Mouse (Mus musculus): ENCODE results near the gene Jak2.

The Jak2 gene

DNA sequence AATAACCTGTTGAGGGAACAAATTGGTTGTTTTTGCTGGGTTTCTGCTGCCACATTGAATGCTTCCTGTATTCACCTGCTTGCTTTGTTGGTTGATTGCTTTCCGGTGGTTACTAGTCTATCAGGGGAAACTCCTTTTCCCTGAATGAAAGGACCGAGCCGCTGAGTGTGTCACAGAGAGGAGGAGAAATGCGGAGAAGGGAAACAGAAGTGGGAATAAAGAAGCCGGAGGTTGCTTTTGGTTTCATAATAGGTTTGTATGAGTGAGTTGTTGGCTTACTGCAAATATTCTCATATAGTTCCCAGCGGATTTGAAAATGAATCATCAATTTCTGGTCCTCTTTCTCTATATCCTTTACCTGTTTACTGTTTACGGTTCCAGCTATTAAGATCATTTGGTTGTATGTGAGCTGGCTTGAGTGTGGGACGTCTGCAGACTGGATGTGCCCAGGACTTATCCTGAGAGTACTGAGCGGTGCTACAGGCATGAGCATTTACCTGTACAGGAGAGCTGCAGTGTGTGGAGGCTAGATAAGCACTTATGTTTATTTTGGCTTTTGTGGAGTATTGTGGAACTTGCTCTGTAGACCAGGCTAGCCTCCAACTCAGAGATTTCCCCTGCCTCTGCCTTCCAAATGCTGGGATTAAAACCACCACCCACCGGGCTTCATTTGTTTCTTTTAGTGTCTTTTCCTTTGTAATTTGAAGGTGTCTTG lies 1.4 kb downstream of the Jak2 start:
- DNase-seq (ENCODE audit: low spot score), result no peak

DNA sequence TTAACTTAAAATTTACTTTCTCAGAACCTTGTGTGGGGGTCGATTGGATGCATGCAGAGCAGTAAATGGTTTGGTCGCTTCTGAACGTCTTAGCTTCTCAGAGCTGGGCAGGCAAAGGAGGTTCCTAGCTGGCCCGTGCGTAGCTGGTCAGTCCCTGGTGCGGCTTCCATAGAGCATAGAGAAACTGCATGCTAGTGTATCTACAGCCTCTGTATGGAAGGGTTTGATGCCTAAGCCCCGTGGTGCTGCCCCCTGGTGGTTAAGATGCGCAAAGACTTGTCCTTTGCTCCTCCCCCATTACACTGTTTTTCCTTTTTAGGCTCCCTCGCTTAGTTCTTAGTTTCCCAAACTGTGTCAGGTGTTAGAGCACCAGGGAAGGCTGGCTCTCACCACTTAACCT lies 2.1 kb downstream of the Jak2 start:
- peak; percentile 60 for DNase-seq (ENCODE audit: low spot score)

DNA sequence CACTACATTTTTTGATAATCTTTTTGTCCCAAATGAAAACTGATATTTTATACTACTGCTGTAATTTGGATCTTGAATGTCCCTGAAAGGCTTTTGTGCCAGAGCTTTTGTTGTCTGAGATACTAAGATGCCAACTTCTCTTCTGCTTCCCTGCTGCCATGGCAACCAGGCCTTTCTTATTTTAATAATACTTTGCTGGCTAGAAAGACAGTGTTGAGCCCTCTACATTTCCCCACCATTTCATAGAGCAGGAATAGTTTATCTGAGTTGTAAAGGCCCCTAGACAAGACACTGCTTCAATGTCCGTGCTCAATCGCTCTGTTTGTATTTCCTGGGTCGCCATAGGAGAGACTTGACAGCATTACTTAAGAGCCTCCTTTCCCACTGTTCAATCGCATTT lies 3.0 kb downstream of the Jak2 start:
- no peak for DNase-seq (ENCODE audit: low spot score)

DNA sequence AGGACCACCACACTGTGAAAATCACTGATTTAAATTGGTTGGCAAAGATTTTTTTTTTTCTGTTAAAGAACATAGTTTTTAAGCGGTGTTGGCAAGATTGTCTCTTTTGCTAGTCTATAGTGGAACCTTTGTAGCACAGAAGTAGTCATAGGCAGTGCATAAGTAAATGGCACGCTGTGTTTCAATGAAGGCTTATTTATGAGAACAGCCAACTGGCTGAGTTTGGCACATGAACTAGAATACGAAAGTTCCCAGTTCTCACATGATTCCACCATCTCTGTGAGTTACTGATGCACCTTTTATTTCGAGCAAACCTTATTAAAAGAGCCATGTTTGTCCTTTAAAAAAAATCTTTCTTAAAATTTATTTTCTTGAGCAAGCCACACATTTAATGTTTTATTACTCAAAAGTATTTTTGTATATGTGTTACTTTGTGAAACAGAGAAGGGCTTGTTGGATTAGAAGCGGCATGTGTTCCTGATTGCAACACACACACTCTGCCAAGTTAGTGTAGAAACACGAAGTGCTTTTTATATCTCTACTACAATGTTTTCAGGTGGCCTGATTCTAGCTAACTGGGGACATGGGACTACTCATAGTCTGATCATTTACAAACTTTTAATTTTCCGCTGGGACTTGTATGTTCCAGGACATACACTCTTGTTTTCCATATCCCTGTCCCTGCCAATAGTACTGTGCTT lies 3.8 kb downstream of the Jak2 start:
- DNase-seq (ENCODE audit: low spot score), result no peak

DNA sequence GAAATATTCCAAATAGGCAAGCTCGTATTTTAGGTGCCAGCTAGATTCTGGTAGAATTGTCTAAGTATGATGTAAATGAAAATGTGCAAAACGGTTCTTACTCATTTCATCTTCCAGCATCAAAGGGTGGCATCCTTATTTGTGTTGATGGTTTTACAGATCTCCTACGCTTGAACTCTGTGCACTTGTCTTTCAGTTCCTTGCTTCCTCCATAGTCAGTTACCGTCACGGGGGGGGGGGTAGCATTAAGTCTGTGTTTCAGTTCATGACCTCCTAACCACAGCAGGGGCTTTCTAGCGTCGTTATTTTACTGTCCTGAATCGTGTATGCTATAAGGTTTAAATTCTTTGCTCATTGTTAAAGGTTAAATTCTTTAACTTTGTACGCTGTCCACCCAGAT lies 10.0 kb downstream of the Jak2 start:
- DNase-seq (ENCODE audit: low spot score), result no peak

DNA sequence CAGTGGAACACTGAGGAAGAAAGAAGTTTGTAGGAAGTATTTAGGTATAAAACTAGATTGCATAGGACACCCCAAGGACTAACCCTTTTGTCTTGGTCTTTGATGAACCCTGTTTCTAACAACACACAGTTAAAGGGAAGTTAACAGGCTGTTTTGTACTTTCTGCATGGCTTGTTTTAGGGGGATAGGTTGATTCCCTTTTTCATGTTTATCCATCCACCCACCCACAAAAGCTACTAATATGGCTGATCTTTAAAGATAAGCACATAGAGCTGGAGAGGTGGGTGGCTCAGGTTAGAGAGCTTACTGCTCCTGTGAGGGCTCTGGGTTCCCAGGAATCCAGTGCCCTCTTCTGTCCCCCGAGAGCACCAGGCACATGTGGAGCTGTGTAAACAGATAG lies 11.9 kb downstream of the Jak2 start:
- DNase-seq (ENCODE audit: low spot score), result no peak

DNA sequence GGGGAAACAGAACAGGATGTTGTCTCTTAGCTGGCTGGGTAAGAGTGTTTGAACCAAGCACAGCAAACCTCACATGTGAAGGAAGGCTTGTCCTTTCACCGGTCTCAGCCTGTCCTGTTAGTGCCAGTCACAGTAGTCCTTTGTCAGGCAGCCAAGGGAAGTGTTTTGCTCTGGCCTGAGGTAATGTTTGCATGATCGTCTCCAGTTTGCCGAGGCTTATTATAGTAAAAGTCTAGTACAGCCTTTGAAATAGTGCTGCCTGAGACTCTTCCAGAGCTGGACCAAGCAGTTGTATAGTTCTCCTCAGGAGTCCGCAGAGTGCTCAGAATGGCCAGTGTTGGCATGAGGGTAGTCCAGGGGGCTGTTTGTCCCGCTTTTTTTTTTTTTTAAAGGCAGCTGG lies 13.9 kb downstream of the Jak2 start:
- no peak for DNase-seq (ENCODE audit: low spot score)

DNA sequence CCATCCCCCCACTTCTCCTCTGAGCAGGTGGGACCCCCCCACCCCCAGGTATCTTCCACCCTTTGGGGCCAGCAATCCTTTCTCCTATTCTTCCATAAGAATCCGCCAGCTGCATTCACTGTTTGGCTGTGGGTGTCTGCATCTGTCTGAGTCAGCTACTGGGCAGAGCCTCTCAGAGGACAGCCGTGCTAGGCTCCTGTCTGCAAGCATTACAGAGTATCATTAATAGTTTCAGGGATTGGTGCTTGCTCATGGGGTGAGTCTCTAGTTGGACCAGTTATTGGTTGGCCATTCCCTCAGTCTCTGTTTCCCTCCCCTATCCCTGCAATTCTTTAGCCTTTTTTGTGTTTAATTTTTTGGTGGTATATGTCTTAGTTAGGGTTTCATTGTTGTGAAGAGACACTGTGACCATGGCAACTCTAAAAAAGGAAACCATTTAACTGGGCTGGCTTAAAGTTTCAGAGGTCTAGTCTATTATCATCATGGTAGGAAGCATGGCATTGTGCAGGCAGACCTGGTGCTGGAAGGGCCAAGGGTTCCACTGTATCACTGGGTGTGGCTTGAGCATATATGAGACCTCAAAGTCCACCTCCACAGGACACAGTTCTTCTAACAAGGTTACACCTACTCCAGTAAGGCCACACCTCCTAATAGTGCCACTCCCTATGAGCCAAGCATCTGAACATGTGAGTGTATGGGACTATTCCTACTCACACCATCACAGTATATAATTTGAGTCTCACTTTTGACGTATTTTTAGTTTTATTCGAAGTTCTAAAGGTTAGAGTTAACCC lies 15.6 kb downstream of the Jak2 start:
- no peak for DNase-seq (ENCODE audit: low spot score)

DNA sequence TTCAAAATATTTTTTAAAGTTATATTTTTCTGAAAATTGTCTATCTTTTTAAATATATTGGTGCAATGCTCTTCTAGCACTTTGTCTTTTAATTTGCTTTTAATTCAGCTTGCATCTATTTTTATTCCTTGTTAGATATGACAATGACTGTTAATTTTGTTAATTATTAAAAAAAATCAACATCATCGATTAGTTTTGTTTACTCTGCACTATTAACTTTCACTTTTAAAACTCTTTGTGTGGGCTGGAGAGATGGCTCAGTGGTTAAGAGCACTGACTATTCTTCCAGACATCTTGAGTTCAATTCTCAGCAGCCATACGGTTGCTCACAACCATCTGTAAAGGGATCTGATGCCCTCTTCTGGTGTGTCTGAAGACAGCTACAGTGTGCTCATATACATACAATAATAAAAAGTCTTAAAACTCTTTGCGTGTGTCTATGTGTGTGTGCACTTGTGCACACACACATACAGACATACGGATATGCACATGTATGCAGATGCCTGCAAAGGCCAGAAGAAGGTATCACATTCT lies 17.2 kb downstream of the Jak2 start:
- no peak for DNase-seq (ENCODE audit: low spot score)

DNA sequence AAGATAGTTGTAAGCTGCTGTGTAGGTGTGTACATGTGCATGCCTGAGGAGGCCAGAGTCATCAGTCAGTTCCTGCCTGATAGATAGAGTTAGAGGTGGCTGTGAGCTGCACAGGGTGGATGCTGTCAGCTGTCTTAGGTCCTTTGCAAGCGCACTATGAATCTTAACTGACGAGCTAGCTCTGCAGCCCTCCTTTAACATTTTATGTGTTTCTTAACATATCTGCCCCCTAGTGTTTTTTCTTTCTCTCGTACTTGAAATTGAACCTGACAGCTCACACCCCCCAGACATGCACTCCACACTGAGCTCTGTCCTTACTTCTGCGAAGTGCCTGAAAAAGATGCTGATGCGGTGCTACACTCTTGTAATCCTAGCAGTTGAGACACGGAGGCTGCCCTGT lies 18.6 kb downstream of the Jak2 start:
- DNase-seq (ENCODE audit: low spot score), result no peak

DNA sequence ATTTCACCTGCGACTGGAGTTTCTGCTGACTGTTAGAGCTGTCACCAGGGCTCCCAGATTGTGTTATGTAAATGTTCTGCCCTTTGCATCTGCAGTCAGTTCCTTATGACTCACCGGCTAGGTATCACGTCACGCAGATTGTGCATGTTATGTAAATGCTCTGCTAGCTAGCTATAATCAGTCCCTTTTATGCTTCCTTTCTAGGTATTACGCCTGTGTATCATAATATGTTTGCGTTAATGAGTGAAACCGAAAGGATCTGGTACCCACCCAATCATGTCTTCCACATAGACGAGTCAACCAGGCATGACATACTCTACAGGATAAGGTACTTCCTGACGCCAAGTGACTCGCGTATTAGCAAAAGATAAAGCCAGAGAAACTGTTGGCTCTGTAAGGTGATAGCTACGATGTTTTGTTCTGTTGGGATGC lies 19.5 kb downstream of the Jak2 start:
- no peak for DNase-seq (ENCODE audit: low spot score)

DNA sequence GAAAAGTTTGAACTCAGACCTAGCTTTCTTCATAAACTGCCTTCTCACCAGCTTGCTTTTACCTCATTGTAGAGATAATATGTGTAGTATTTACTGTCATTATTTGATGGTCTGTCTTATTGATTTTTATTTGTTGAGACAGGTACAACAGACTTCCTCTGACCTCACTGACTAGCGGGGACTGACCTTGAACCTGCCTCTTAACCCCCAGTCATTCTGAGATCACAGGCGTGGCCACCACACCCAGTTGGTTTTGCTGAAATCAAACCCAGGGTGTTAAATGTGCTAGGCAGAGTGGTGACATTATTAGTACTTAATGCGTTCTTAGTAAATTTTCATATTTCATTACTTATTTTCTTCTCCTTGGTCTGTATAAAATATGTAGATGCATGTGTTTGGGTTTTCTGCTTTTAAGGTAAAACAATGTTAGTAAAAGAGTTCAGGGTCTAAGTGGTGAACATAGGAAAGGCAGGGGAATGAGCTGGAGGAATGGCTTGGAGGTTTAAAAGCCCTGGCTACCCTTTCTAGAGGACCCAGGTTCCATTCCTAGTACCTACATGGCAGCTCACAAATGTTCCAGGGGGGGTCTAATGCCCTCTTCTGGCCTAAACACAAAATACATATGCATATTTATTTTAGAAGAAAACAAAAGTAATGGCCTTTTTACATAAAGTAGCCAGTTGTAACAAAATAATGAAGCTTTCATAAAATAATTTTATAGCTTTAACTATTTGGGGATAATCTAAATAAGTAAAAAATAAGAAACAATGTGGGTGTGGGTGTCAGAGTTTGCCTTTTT lies 20.6 kb downstream of the Jak2 start:
- DNase-seq (ENCODE audit: low spot score), result no peak

DNA sequence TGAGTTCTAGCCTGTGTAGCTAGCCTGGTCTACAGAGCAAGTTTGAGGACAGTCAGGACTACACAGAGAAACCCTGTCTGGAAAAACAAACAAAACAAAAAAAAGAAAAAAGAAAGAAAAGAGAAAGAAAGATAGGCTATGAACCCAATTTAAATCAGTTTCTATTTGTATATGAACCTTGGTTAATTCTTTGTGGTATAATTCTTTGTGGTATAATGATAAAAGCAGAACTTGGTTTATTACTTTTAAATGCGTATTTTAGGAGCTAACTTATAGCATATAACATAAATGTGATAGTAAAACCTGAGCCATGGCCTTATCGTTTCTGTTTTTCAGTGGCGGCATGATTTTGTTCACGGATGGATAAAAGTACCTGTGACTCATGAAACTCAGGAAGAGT lies 24.8 kb downstream of the Jak2 start:
- no peak for DNase-seq (ENCODE audit: low spot score)

DNA sequence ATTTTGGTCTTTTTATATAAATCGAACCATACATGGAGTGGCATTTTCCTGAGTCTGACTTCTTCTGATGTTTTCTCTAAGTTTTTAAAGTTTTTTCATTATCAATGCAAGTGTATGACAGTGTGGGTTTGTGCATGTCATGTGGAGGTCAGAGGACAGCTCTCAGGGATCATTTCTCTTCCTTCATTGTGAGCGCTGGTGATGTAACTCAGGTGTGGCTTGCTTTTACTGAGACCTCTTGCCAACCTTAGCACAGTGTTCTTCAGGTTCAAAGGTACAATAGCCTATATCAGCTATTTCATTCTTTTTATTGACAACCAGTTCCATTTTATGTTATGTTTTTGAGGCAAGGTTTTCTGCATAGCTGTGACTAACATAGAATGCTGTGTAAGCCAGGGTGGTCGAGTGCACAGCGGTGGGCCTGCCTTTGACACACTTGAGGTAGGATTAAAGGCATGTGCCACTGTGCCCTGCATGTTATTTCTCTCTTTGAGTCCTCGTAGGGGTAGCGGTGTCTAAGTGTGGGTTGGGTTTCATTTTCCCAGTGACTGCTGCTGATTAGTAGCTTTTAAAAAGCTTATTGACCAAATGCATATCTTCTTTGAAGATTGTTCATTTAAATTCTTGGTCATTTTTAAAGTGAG lies 27.4 kb downstream of the Jak2 start:
- DNase-seq (ENCODE audit: low spot score), result no peak

DNA sequence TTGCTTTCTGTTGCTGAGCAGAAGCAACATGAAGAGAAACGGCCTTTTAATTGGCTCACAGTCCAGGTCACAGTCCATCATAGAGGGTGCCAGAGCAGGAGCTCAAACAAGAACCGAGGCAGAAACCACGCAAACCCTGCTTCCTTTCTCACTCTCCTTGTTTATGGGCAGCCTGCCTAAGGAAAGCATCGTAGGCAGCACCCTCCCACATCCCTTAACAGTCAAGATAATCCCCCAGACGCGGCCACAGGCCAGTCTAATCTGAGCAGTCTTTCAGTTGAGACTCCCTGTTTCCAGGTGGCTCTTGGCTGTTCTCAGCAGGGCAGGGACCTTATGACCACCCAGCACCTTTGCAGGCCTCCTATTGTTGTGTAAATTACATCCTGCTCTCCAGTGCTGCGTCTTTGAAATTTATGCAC lies 33.8 kb downstream of the Jak2 start:
- no peak for DNase-seq (ENCODE audit: low spot score)

DNA sequence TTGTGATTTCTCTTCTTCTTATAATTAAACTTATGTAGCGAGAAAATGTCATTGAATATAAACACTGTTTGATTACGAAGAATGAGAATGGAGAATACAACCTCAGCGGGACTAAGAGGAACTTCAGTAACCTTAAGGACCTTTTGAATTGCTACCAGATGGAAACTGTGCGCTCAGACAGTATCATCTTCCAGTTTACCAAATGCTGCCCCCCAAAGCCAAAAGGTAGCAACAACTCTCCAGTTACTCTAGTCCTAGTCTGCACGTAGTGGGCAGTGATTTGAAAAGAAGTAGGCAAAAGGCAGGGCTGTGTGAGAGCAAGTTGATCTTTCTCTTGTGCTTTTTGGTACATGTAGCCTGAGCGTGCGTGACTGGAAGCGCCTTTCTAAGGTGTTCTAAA lies 36.2 kb downstream of the Jak2 start:
- DNase-seq (ENCODE audit: low spot score), result no peak

DNA sequence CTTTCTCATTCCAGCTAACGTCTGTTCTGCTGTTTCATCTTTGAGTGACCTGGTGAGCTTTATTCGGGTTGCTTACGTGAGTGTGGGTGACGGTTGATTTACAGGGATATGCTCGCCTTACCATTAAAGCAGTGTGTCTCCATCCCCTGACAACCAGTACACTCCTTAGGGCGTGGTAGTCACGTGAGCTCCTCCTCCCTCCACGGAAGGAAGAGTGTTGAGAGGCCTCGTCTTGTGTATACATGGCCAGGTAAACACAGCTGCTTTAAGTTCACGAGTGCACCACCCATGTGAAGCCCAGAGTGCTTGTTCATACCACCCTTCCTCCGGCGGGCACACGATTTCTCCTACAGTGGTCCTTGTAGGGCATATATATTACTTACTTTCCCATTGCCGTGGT lies 39.9 kb downstream of the Jak2 start:
- no peak for DNase-seq (ENCODE audit: low spot score)

DNA sequence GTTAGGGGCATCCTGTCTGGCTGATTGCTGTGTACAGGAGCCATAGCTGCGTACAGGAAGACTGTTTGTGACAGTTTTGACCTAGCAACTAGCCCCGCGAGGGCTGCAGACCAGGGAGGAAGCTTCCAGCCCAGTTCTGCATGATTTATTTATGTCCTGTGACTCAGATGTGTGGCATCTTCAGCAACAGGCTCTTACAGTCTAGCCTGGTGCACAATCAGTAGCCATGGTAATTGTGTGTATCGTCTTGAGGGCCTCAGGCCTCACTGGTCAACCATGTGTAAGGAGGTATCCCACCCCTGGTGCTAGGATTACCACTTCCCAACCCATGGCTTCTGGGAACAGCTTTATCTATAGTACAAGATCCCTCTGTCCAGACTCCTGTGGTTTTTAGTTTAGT lies 40.9 kb downstream of the Jak2 start:
- no peak for DNase-seq (ENCODE audit: low spot score)

DNA sequence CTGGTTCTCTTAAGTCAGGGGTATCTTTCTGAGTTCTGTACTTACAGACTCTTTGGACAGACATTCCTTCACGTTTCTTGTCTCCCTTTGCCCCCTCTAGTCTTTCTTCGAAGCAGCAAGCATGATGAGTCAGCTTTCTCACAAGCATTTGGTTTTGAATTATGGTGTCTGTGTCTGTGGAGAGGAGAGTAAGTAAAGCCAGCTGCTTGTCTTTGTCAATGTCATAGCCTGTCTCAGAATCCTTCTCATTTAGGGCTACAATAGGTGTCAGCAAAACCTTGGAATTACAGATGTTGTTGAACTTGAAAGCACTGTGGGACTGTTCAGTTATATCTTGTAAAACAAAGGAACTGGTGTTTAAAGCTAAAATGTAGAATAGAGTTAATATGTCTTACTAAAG lies 43.1 kb downstream of the Jak2 start:
- no peak for DNase-seq (ENCODE audit: low spot score)

DNA sequence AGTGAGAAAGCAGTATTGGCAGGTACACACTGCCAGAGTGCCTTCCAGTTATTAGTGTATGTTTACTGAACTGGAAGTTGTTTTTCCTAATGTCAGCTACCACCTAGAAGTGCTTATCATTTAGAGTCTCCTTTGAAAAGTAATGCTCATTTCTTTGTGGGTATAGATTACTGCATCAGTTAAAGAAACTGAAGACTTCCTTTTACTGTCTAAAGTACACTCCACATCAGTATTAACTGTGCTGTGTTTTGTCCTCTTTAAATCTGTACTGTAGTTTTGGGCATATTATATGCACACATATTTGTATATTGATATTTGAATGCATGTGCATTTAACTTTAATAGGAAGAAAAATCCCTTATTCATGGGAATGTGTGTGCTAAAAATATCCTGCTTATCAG lies 44.5 kb downstream of the Jak2 start:
- DNase-seq (ENCODE audit: low spot score), result no peak

DNA sequence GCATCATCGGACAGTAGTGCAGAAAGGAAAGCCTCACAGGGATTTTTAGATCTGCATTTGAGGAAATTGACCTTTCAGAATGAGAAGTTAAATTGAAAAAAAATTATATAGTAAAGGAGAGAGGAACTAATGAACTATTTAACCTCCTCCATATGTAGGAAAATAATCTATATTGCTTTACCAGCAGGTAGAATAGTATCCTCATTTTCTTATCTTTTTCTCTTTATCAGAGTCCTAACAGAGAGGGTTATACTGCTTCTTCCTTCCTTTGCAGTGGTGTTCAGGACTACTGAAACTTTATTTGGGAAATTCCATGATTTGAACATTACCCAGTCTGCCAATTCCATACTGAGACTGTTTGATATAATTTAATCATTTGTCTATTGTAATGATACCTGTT lies 45.7 kb downstream of the Jak2 start:
- no peak for DNase-seq (ENCODE audit: low spot score)

DNA sequence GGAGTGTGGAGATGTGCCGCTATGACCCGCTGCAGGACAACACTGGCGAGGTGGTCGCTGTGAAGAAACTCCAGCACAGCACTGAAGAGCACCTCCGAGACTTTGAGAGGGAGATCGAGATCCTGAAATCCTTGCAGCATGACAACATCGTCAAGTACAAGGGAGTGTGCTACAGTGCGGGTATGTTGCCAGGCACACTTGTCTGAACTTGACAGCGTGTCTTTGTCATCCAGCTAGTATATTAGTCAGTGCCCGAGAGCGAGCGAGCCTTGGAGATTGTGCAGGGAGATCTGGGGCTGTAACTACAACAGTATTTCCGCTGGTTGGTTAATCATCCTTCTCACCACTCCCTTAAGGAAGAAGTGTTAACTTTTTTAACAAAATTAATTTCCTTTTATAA lies 49.3 kb downstream of the Jak2 start:
- DNase-seq (ENCODE audit: low spot score), result no peak
